Mouse (Mus musculus) bone marrow, adult 2 months (tissue): ENCODE measurements around the gene Cnot1.

Experiments used
- CTCF ChIP-seq: fragments of 200-500 bp; IDR thresholded peaks from 2 replicates; pipeline ENCODE4 v1.5.1; 2011; ENCODE audit warnings: low read length, control low read depth; ENCODE audit not compliant: control insufficient read depth, insufficient read depth
- POLR2A ChIP-seq: fragments of 200-500 bp; IDR thresholded peaks from 2 replicates; pipeline ENCODE4 v1.6.1; 2011; ENCODE audit warnings: low read depth, mild to moderate bottlenecking, control low read depth, low read length, borderline replicate concordance; ENCODE audit not compliant: control insufficient read depth

GRCm38 (mm10) chr8:95799891-95800290, 7.4 kb downstream of the Cnot1 start:
- TF ChIP-seq POLR2A (no peak), CTCF (no peak)
